Mouse (Mus musculus): ENCODE measurements around the gene Mroh7. TPM values are rescaled to one million over a fixed set of nuclear protein-coding genes. Genes with fewer than 3 reads are reported as not detected.

Gene Mroh7
- polyA plus RNA-seq, 1 experiment from 2014 or later = 0.70 TPM

GRCm38 (mm10) chr4:106693841-106694430, 36.8 kb downstream of the Mroh7 start:
- Histone ChIP-seq H3K36me3 (no peaks in the 10 kb centered on the region), H3K27me3 (peaks cover 13% of the 10 kb centered on the region; the same call in 1 of the 2 replicates), H3K4me2 (replicated peaks) (no peak overlapping the region), H3K4me1 (no peaks in the 10 kb centered on the region), H3K9ac (no peak overlapping the region), H3K27ac (no peak overlapping the region), H3K4me3 (no peak overlapping the region), H3K9me3 (no peaks in the 10 kb centered on the region)
- WGBS = 82% methylated on average over 15 of the region's 15 CpGs
- ATAC-seq (ENCODE audit: low FRiP score, low read depth) = no peak

DNA sequence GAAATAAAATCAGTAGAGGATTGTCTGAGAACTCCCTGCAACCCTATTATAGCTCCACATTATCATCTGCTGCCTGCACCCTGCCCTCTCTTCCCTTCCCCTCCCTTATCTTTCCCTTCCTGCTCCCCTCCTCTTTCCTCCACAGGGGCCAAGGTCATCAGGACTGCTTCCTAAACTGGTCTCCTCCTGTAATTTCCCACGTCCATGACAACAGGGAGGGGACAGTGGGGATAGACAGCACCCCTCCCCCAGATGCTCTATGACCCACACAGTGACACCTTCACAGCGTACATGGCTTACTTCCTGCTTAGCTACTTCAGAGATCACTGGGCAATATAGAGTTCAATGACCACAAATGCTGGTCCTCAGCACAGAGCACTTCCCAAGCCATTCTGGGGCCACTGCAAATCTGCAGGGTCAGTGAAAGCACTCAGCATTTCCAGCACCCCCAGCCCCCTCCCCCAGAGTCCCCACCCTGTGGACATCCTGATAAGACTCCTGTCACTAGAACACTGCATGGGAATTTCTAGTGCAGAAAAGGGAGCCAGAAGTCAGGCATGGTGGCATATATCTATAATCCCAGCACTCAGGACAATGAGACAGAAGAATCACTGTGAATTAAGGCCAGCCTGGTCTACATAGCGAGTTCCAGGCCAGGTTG, 42.0 kb downstream of the Mroh7 start:
- Histone ChIP-seq H3K9ac (no peak overlapping the region), H3K27me3 (0 out of 2 replicates have a peak, but pooled peaks cover 2% of the 10 kb centered on the region), H3K9me3 (no peaks in the 10 kb centered on the region), H3K4me1 (no peaks in the 10 kb centered on the region), H3K4me2 (replicated peaks) (no peak overlapping the region), H3K27ac (no peak overlapping the region), H3K36me3 (no peaks in the 10 kb centered on the region), H3K4me3 (no peak overlapping the region)
- no peak for ATAC-seq (ENCODE audit: low FRiP score, low read depth)
- 46% methylated on average over 3 of the region's 3 CpGs for WGBS

DNA sequence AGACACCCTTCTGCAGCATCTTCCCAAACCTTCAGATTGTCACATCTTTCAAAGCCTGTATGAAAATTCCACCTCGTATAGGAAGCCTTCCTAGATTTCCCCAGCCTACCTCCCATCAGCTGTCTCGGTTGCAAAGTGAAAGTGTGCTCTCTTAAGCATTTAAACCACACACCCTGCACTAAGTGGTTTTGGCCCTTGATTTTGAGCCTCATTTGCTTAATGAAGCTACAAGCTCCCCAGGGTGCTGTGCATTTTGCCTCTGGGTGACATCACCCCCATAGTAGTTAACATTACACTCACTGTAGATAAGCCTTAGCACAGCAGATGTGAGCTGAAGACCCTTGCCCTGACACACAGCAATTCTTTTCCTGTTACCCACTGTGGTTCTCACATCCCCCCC, 49.8 kb downstream of the Mroh7 start:
- no peak overlapping the region for H3K4me3 ChIP-seq
- peaks cover 10% of the 10 kb centered on the region for H3K36me3 ChIP-seq
- no peaks in the 10 kb centered on the region for H3K9me3 ChIP-seq
- peaks cover 9% of the 10 kb centered on the region for H3K4me1 ChIP-seq
- no peaks in the 10 kb centered on the region for H3K27me3 ChIP-seq
- no peak overlapping the region for H3K27ac ChIP-seq
- ATAC-seq (ENCODE audit: low FRiP score, low read depth) = no peak
- no peak overlapping the region for H3K9ac ChIP-seq
- WGBS = 54% methylated on average over 2 of the region's 2 CpGs
- H3K4me2 ChIP-seq (replicated peaks) = no peak overlapping the region

GRCm38 (mm10) chr4:106679152-106679551, 51.6 kb downstream of the Mroh7 start:
- Histone ChIP-seq H3K36me3 (peaks cover 27% of the 10 kb centered on the region), H3K9me3 (no peaks in the 10 kb centered on the region), H3K9ac (no peak overlapping the region), H3K27me3 (no peaks in the 10 kb centered on the region), H3K27ac (no peak overlapping the region), H3K4me1 (peaks cover 9% of the 10 kb centered on the region), H3K4me3 (peak overlapping the region; percentile 90), H3K4me2 (replicated peaks) (peak overlapping the region; percentile 88)
- 44% methylated on average over 3 of the region's 3 CpGs for WGBS
- peak; percentile 58; the same call in 1 of the 2 replicates for ATAC-seq (ENCODE audit: low FRiP score, low read depth)

DNA sequence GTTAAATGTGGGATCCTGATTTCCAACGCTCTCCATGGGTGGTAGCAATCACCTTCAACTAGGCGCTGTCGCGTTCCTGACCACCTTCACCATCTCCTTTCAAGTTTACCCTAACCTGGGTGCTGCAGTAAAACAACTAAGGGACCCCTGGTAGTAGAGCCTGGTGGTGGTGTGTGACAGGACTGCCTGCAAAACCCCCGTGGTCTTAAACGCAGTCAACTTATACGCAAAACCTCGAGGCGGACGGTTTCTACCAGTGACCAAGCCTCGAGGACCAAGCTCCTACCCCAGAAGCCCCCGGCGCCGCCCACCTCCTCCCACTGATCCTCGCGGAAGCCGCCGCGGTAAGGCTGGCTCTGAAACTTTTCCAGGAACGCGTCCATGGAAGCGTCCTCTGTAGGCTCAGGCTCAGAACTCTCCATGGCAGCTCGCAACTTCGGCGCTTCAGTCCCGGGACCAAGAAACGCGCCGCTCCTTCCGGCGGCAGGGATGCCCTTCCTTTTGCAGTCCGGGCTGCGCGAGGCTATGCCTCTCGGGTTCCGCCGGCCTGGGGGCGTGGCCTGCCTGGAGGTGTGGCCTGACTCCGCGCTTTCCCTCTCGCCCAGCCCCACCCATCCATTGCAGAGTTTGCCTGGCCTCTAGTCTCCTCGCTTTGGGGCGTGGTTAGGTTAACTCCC, 52.1 kb downstream of the Mroh7 start, which contains the start of gene Ttc4:
Gene Ttc4, minus strand, starts transcription at position 503 of the 677 bp plus-strand sequence.
- Histone ChIP-seq H3K9me3 (no peaks in the 10 kb centered on the region), H3K27me3 (no peaks in the 10 kb centered on the region), H3K4me2 (replicated peaks) (peak within 1 kb of the TSS; percentile 88), H3K36me3 (peaks cover 32% of the 10 kb centered on the region), H3K4me3 (peak within 1 kb of the TSS; percentile 90), H3K9ac (peak within 1 kb of the TSS; percentile 90), H3K27ac (peak within 1 kb of the TSS; percentile 65; the same call in 1 of the 2 replicates), H3K4me1 (peaks cover 9% of the 10 kb centered on the region)
- peak; percentile 97 for ATAC-seq (ENCODE audit: low FRiP score, low read depth)
- WGBS = under 1% methylated on average over 43 of the region's 43 CpGs

DNA sequence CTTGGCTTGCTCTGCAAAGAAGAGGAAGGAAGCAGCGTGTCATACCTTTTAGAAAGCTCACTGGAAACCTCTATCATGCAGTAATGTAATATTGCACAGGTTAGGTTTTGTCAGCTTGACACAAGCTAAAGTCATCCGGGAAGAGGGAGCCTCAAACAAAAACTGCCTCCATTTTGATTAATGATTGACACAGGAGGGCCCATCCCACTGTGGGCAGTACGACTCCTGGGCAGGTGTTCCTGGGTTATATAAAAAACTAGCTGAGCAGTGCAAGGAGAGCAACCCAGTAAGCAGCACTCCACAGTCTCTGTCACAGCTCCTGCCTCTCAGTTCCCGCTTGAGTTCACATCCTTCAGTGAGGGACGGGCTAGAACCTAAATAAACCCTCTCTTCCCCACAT, 54.0 kb downstream of the Mroh7 start:
- Histone ChIP-seq H3K4me2 (replicated peaks) (no peak overlapping the region), H3K4me3 (no peak overlapping the region), H3K36me3 (peaks cover 51% of the 10 kb centered on the region), H3K9me3 (no peaks in the 10 kb centered on the region), H3K27ac (no peak overlapping the region), H3K4me1 (peaks cover 9% of the 10 kb centered on the region), H3K27me3 (no peaks in the 10 kb centered on the region), H3K9ac (no peak overlapping the region)
- WGBS = 93% methylated on average over 5 of the region's 5 CpGs
- no peak for ATAC-seq (ENCODE audit: low FRiP score, low read depth)

DNA sequence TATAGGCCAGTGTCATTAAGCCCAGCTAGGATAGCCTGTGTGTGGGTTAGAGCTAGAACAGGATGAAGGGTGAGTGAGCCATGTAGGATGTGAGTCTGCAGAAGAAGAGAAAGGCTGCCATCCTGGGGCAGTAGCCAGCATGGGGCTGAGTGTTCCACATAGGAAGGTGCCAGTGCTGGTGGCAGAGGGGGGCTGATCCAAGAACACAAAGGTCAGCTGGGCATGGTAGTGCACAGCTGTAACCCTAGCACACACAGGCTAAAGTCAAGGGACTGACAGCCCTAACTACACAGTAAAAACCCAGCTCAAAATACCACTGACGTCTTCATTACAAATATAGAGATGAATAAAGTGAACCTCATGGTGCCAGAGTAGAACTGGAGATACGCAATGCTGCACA, 64.2 kb downstream of the Mroh7 start:
- Histone ChIP-seq H3K36me3 (peaks cover 100% of the 10 kb centered on the region), H3K4me2 (replicated peaks) (no peak overlapping the region), H3K9ac (no peak overlapping the region), H3K27me3 (no peaks in the 10 kb centered on the region), H3K9me3 (no peaks in the 10 kb centered on the region), H3K27ac (no peak overlapping the region), H3K4me3 (no peak overlapping the region), H3K4me1 (no peaks in the 10 kb centered on the region)
- ATAC-seq (ENCODE audit: low FRiP score, low read depth) = no peak
- 98% methylated on average over 2 of the region's 2 CpGs for WGBS

DNA sequence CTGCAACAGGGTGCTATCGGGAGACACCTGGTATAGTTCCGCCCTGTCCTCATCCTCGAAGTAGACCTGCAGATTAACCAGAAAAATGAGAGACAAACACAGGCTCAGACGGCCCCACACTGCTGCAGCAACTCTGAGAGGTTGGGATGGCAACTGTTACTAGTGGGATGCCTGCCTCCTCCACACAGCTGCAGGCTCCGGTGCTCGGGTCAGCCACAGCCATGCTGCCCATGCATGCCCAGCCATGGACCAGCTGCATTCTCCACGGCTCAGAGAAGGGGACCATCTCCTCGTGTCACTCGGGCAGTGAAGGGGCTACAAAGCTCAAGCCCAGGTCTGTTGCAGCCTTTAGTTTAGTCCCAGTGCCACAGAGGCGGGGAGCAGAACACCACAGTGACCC, 65.1 kb downstream of the Mroh7 start:
- Histone ChIP-seq H3K9ac (no peak overlapping the region), H3K27ac (no peak overlapping the region), H3K27me3 (no peaks in the 10 kb centered on the region), H3K36me3 (peaks cover 100% of the 10 kb centered on the region), H3K4me2 (replicated peaks) (no peak overlapping the region), H3K4me3 (no peak overlapping the region), H3K4me1 (no peaks in the 10 kb centered on the region), H3K9me3 (no peaks in the 10 kb centered on the region)
- WGBS = 92% methylated on average over 10 of the region's 10 CpGs
- no peak for ATAC-seq (ENCODE audit: low FRiP score, low read depth)

DNA sequence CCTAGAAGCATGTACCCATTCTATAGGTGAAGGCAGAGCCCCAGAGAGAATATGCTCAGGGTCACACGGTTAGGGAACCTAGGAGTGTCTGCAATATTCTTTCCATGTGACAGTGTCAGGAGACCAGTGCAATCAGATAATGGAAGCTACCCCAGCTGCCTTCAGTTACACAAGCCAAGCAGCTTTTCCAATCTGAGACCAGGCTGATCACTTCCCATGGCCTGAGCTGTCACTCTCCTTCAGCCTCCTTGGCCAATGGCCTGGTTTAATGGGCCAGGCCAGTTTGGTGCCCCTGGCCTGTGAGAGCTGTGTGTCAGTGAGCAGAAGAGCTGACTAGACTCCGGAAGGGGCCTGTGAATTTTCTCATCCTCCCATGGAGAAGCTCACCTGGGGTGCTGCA, 65.5 kb downstream of the Mroh7 start:
- Histone ChIP-seq H3K27me3 (no peaks in the 10 kb centered on the region), H3K36me3 (peaks cover 100% of the 10 kb centered on the region), H3K9me3 (no peaks in the 10 kb centered on the region), H3K4me2 (replicated peaks) (no peak overlapping the region), H3K9ac (no peak overlapping the region), H3K4me1 (no peaks in the 10 kb centered on the region), H3K4me3 (no peak overlapping the region), H3K27ac (no peak overlapping the region)
- 87% methylated on average over 2 of the region's 2 CpGs for WGBS
- ATAC-seq (ENCODE audit: low FRiP score, low read depth) = no peak

GRCm38 (mm10) chr4:106664697-106665096, 66.0 kb downstream of the Mroh7 start:
- Histone ChIP-seq H3K9me3 (no peaks in the 10 kb centered on the region), H3K27ac (no peak overlapping the region), H3K9ac (no peak overlapping the region), H3K4me1 (no peaks in the 10 kb centered on the region), H3K27me3 (no peaks in the 10 kb centered on the region), H3K36me3 (peaks cover 100% of the 10 kb centered on the region), H3K4me3 (no peak overlapping the region), H3K4me2 (replicated peaks) (no peak overlapping the region)
- 88% methylated on average over 6 of the region's 6 CpGs for WGBS
- ATAC-seq (ENCODE audit: low FRiP score, low read depth) = no peak

- WGBS = 84% methylated on average over 5 of the region's 5 CpGs
- no peak for ATAC-seq (ENCODE audit: low FRiP score, low read depth)
- no peak overlapping the region for H3K9ac ChIP-seq
- H3K4me2 ChIP-seq (replicated peaks) = no peak overlapping the region
- no peaks in the 10 kb centered on the region for H3K27me3 ChIP-seq
- H3K4me3 ChIP-seq = no peak overlapping the region
- H3K27ac ChIP-seq = no peak overlapping the region
- no peaks in the 10 kb centered on the region for H3K9me3 ChIP-seq
- H3K4me1 ChIP-seq = no peaks in the 10 kb centered on the region
- peaks cover 100% of the 10 kb centered on the region for H3K36me3 ChIP-seq
Observed at GRCm38 (mm10) chr4:106663956-106664470, 66.7 kb downstream of the Mroh7 start.

GRCm38 (mm10) chr4:106655681-106656080, 75.0 kb downstream of the Mroh7 start:
- 67% methylated on average over 10 of the region's 10 CpGs for WGBS
- H3K9me3 ChIP-seq = no peaks in the 10 kb centered on the region
- no peak overlapping the region for H3K4me2 ChIP-seq (replicated peaks)
- H3K27me3 ChIP-seq = no peaks in the 10 kb centered on the region
- H3K4me3 ChIP-seq = no peak overlapping the region
- peaks cover 70% of the 10 kb centered on the region for H3K36me3 ChIP-seq
- no peak overlapping the region for H3K27ac ChIP-seq
- no peak overlapping the region for H3K9ac ChIP-seq
- H3K4me1 ChIP-seq = peaks cover 11% of the 10 kb centered on the region
- no peak for ATAC-seq (ENCODE audit: low FRiP score, low read depth)

All from limb, embryonic 13.5 days (tissue).